Mouse (Mus musculus) left cerebral cortex, adult 8-10 months (tissue): ENCODE results near the gene Ints13. TPM values are rescaled to one million over a fixed set of nuclear protein-coding genes. Genes with fewer than 3 reads are reported as not detected.

Source experiments
- DNase-seq, 2 experiments: peaks; one replicate each; pipeline ENCODE4 v3.0.0; 2022; ENCODE audit warnings: low spot score in 2 of 2
- total RNA-seq, 4 experiments: library from RNA; stranded (reverse); gene quantifications; 2 replicates each; pipeline ENCODE4 v1.2.4; 2022

The Ints13 gene
- total RNA-seq, 4 experiments from 2014 or later, result 29.8 to 44.1 (median 36.3) TPM

DNA sequence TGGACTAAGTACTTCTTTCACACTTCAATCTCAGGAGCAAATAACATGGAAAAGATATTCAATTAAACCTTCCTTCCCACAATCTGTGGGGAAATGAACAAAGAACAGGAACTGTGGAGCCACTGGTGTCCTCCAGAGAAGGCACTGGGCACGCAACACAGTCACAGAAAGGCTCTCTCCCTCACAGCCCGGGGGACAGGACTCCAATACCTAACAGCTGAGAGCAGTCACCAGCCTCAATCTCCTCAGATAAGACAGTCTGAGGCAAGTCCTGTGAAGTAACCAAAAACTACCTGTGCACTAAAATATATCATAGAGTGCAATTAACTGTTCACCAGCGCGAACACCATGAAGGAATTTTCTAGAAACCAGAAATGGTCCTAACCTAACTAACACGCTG lies 76.9 kb downstream of the Ints13 start:
- no peak for DNase-seq

DNA sequence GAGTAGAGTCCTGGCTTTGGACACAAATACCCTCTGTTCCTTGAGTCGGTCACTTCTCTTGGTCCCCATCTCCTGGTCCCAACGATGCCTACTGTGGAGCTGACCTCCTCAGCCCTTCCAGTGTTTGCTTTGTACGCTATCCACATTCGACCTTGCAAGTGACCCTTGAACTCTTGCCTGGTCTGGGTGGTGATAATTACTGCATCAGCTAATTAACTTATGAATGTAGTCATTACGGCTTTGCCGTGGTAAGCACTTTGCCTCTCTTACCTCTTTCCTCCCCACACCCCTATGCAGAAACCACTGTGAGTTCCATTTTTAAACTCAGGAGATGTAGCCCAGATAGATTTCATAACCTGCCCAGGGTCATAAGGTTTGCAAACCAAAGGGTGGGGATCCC lies 77.4 kb downstream of the Ints13 start:
- no peak for DNase-seq

Other genes starting within 250 kb of the Ints13 start
- 10 to 100 TPM; 13.5 to 18.2 (median 17.3) TPM for gene Itpr2, start 75.6 kb downstream of the Ints13 start, total RNA-seq
- gene Fgfr1op2, start 632 bp downstream of the Ints13 start, total RNA-seq, result 10 to 100 TPM; 92.6 to 96.2 (median 94.2) TPM
- gene Med21, start 64.7 kb upstream of the Ints13 start, total RNA-seq, result 10 to 100 TPM; 37.8 to 48.1 (median 42.4) TPM
- gene Tm7sf3, start 65.0 kb upstream of the Ints13 start, total RNA-seq, result 10 to 100 TPM; 33.8 to 36.0 (median 34.6) TPM
- 10 to 100 TPM; 23.4 to 29.2 (median 25.6) TPM for gene Stk38l, start 147.2 kb upstream of the Ints13 start, total RNA-seq
- gene Arntl2, start 218.2 kb upstream of the Ints13 start, total RNA-seq, result 1 to 10 TPM; 4.8 to 8.5 (median 5.6) TPM